In genomic region chr9:71484871-71485474, GRCm38 (mm10) we compare ENCODE assay signal across 7 mouse cellular contexts. TPM values are rescaled to one million over a fixed set of nuclear protein-coding genes. Genes with fewer than 3 reads are reported as not detected.
DNase-seq lines count a peak whose midpoint lies in the region; ATAC-seq and TF ChIP-seq lines count a peak whose summit lies in the region.

No protein-coding gene starts in this region.

- no peak for TF ChIP-seq CTCF in spleen, adult 2 months (IDR thresholded peaks at IDR 0.05; ENCODE audit: extremely low read depth, insufficient read depth, insufficient read length, insufficient replicate concordance)

- no peak for TF ChIP-seq POLR2A in spleen, adult 2 months (IDR thresholded peaks at IDR 0.05; ENCODE audit: low read depth, low read length)

- H3K27me3 ChIP-seq in spleen, adult 2 months (ENCODE audit: control insufficient read depth, insufficient read depth, low read length) = no peaks in the 10 kb centered on the region
- H3K27me3 ChIP-seq in forebrain, embryonic 11.5 days (ENCODE audit: control insufficient read depth, insufficient read depth, low read length) = no peaks in the 10 kb centered on the region
- H3K27me3 ChIP-seq in limb, embryonic 12.5 days = 0 out of 2 replicates have a peak, but pooled peaks cover 6% of the 10 kb centered on the region
- H3K27me3 ChIP-seq in stomach, embryonic 15.5 days (replicated peaks) = no peaks in the 10 kb centered on the region

- DNase-seq in spleen, adult 2 months (ENCODE audit: low read depth in 1 of 2, low spot score in 2 of 2) = no peak
- DNase-seq in spleen, postnatal 4 days (ENCODE audit: low spot score in 2 of 2) = no peak
- DNase-seq in forebrain, embryonic 11.5 days (ENCODE audit: low spot score) = no peak
- no peak for DNase-seq in gastrocnemius, adult 18-20 months (ENCODE audit: low spot score)
- DNase-seq in yolk sac, embryonic 10.5 days (ENCODE audit: low spot score) = no peak

- no peaks in the 10 kb centered on the region for H3K9me3 ChIP-seq in forebrain, embryonic 11.5 days (ENCODE audit: control insufficient read depth, low read length)
- no peaks in the 10 kb centered on the region for H3K9me3 ChIP-seq in limb, embryonic 12.5 days
- H3K9me3 ChIP-seq in stomach, embryonic 15.5 days = no peaks in the 10 kb centered on the region

- H3K4me2 ChIP-seq in forebrain, embryonic 11.5 days (ENCODE audit: low read depth, low read length, severe bottlenecking) = peak overlapping the region; percentile 79
- peak overlapping the region; percentile 76 for H3K4me2 ChIP-seq in limb, embryonic 12.5 days
- peak overlapping the region; percentile 58 for H3K4me2 ChIP-seq in stomach, embryonic 15.5 days

- H3K27ac ChIP-seq in spleen, adult 2 months (ENCODE audit: insufficient read depth, low read length) = peak overlapping the region; percentile 88
- peak overlapping the region; percentile 86 for H3K27ac ChIP-seq in forebrain, embryonic 11.5 days (ENCODE audit: low read depth, low read length)
- peak overlapping the region; percentile 96 for H3K27ac ChIP-seq in limb, embryonic 12.5 days
- peak overlapping the region; percentile 93 for H3K27ac ChIP-seq in stomach, embryonic 15.5 days

- peaks cover 32% of the 10 kb centered on the region for H3K36me3 ChIP-seq in spleen, adult 2 months (ENCODE audit: control insufficient read depth, insufficient read depth, low read length)
- peaks cover 21% of the 10 kb centered on the region for H3K36me3 ChIP-seq in forebrain, embryonic 11.5 days (ENCODE audit: control insufficient read depth, insufficient read depth, low read length)
- H3K36me3 ChIP-seq in limb, embryonic 12.5 days = peaks cover 37% of the 10 kb centered on the region
- H3K36me3 ChIP-seq in stomach, embryonic 15.5 days = peaks cover 31% of the 10 kb centered on the region

- 1% methylated on average over 14 of the region's 14 CpGs for WGBS in spleen, adult 2 months
- WGBS in forebrain, embryonic 11.5 days = 3% methylated on average over 14 of the region's 14 CpGs
- 2% methylated on average over 14 of the region's 14 CpGs for WGBS in limb, embryonic 12.5 days
- WGBS in stomach, embryonic 15.5 days = under 1% methylated on average over 14 of the region's 14 CpGs

- no peak for ATAC-seq in forebrain, embryonic 11.5 days (replicated peaks; ENCODE audit: low FRiP score)
- no peak for ATAC-seq in limb, embryonic 12.5 days (ENCODE audit: insufficient number of reproducible peaks, insufficient read depth, low FRiP score, low TSS enrichment, low read depth)
- ATAC-seq in stomach, embryonic 15.5 days (ENCODE audit: insufficient read depth, low FRiP score, low read depth) = no peak

- peak overlapping the region; percentile 100 for H3K9ac ChIP-seq in forebrain, embryonic 11.5 days (ENCODE audit: low read length)
- peak overlapping the region; percentile 99 for H3K9ac ChIP-seq in limb, embryonic 12.5 days (replicated peaks)
- peak overlapping the region; percentile 100 for H3K9ac ChIP-seq in stomach, embryonic 15.5 days

- peak overlapping the region; percentile 92 for H3K4me3 ChIP-seq in spleen, adult 2 months (ENCODE audit: extremely low read depth, insufficient read depth, insufficient read length)
- H3K4me3 ChIP-seq in forebrain, embryonic 11.5 days (ENCODE audit: low read depth, low read length) = peak overlapping the region; percentile 94
- H3K4me3 ChIP-seq in limb, embryonic 12.5 days (replicated peaks) = peak overlapping the region; percentile 94
- peak overlapping the region; percentile 97 for H3K4me3 ChIP-seq in stomach, embryonic 15.5 days (replicated peaks)

- peaks cover 6% of the 10 kb centered on the region for H3K4me1 ChIP-seq in spleen, adult 2 months (ENCODE audit: control insufficient read depth, insufficient read depth, insufficient read length)
- peaks cover 5% of the 10 kb centered on the region; the same call in 1 of the 2 replicates for H3K4me1 ChIP-seq in forebrain, embryonic 11.5 days (replicated peaks; ENCODE audit: control insufficient read depth, insufficient read depth, low read length)
- peaks cover 19% of the 10 kb centered on the region for H3K4me1 ChIP-seq in limb, embryonic 12.5 days (replicated peaks)
- peaks cover 8% of the 10 kb centered on the region; the same call in 1 of the 2 replicates for H3K4me1 ChIP-seq in stomach, embryonic 15.5 days

RNA-seq across cellular contexts. Expression of gene Polr2m, which starts 0.8 kb away (rescaled TPM):
- polyA plus RNA-seq in spleen, adult 2 months (2012; rRNA removed) = 333 and 714 TPM in 2 replicates
- 461 and 472 TPM in 2 replicates for polyA plus RNA-seq in forebrain, embryonic 11.5 days (2014; fragmentation: Nextera tagmentation; extraction: Ambion mirVana)
- 610 and 611 TPM in 2 replicates for polyA plus RNA-seq in limb, embryonic 12.5 days (2016; fragmentation: Nextera tagmentation; extraction: Ambion mirVana)
- 337 and 342 TPM in 2 replicates for polyA plus RNA-seq in stomach, embryonic 15.5 days (2015; fragmentation: Nextera tagmentation; extraction: Ambion mirVana)
- 100 to 1,000 TPM; 198 to 199 TPM for total RNA-seq in gastrocnemius, adult 18-20 months (2021)
